ENCODE assay signal across 15 mouse cellular contexts in genomic region chr4:106861871-106862270, GRCm38 (mm10). TPM values are rescaled to one million over a fixed set of nuclear protein-coding genes. Genes with fewer than 3 reads are reported as not detected.
DNase-seq lines count a peak whose midpoint lies in the region; ATAC-seq and TF ChIP-seq lines count a peak whose summit lies in the region.
"Had no signal": no experiment of that assay in that cellular context is flagged by ENCODE, and none has a peak within 500 bp of the region (broad histone marks: within the 10 kb centered on the region; RNA-seq: fewer than 3 reads in every experiment).

No protein-coding gene starts in this region.

- no peak overlapping the region for H3K4me3 ChIP-seq in forebrain, embryonic 10.5 days
- no peak overlapping the region for H3K4me3 ChIP-seq in forebrain, embryonic 15.5 days
- H3K4me3 ChIP-seq in intestine, embryonic 14.5 days (ENCODE audit: low read depth, low read length): no peak overlapping the region
- no peak overlapping the region for H3K4me3 ChIP-seq in intestine, postnatal 0 days (ENCODE audit: low read depth, low read length)
- peak overlapping the region in 1 of 2 experiments; percentile 14; a peak in 2 of 4 replicates for H3K4me3 ChIP-seq in ES-E14 (ENCODE audit: insufficient read depth in 1 of 2, low read depth in 1 of 2, low read length in 2 of 2, poor library complexity in 1 of 2, severe bottlenecking in 1 of 2)
- no peak overlapping the region for H3K4me3 ChIP-seq in limb, embryonic 10.5 days
- no peak overlapping the region for H3K4me3 ChIP-seq in midbrain, embryonic 16.5 days (ENCODE audit: low read depth, low read length)
- H3K4me3 ChIP-seq: forebrain, embryonic 12.5 days; neural tube, embryonic 15.5 days had no signal

- no peak overlapping the region for H3K4me2 ChIP-seq in forebrain, embryonic 15.5 days (replicated peaks)
- H3K4me2 ChIP-seq in intestine, embryonic 14.5 days (ENCODE audit: low read length): no peak overlapping the region
- no peak overlapping the region for H3K4me2 ChIP-seq in intestine, postnatal 0 days (replicated peaks; ENCODE audit: low read depth)
- no peak overlapping the region for H3K4me2 ChIP-seq in midbrain, embryonic 16.5 days (ENCODE audit: low read length)
- H3K4me2 ChIP-seq: forebrain, embryonic 12.5 days; neural tube, embryonic 15.5 days had no signal

- WGBS in forebrain, embryonic 10.5 days: 85% methylated on average over 8 of the region's 8 CpGs
- WGBS in forebrain, embryonic 15.5 days: 82% methylated on average over 8 of the region's 8 CpGs
- 56% methylated on average over 8 of the region's 8 CpGs for WGBS in intestine, embryonic 14.5 days
- 60% methylated on average over 8 of the region's 8 CpGs for WGBS in intestine, postnatal 0 days
- 77% methylated on average over 8 of the region's 8 CpGs for WGBS in limb, embryonic 10.5 days
- 82% methylated on average over 8 of the region's 8 CpGs for WGBS in midbrain, embryonic 16.5 days

- TF ChIP-seq CTCF in intestine, postnatal 0 days (IDR thresholded peaks at IDR 0.05; ENCODE audit: low read depth): no peak

- in situ Hi-C loops in ES-E14 (cut with MboI; ENCODE audit: low sequenced_read_pairs in 2 of 2, unreplicated experiment in 2 of 2): no loop called here

- no peak overlapping the region for H3K9ac ChIP-seq in forebrain, embryonic 15.5 days (replicated peaks)
- H3K9ac ChIP-seq in intestine, embryonic 14.5 days (ENCODE audit: low read length): no peak overlapping the region
- no peak overlapping the region for H3K9ac ChIP-seq in intestine, postnatal 0 days (ENCODE audit: low read depth, low read length)
- peak overlapping the region; percentile 54; the same call in 1 of the 2 replicates for H3K9ac ChIP-seq in ES-E14 (ENCODE audit: insufficient read depth, low read depth, low read length, poor library complexity, severe bottlenecking)
- no peak overlapping the region for H3K9ac ChIP-seq in midbrain, embryonic 16.5 days (ENCODE audit: low read depth, low read length)
- H3K9ac ChIP-seq: forebrain, embryonic 12.5 days; neural tube, embryonic 15.5 days had no signal

- ATAC-seq in forebrain, embryonic 15.5 days (replicated peaks): no peak
- no peak for ATAC-seq in intestine, embryonic 14.5 days (replicated peaks; ENCODE audit: low FRiP score, low TSS enrichment, low read depth)
- no peak for ATAC-seq in intestine, postnatal 0 days
- no peak for ATAC-seq in midbrain, embryonic 16.5 days
- ATAC-seq: inflammation-experienced regulatory T-cells, adult 6 months had no signal

- peaks cover 86% of the 10 kb centered on the region for H3K4me1 ChIP-seq in forebrain, embryonic 10.5 days
- peaks cover 19% of the 10 kb centered on the region for H3K4me1 ChIP-seq in forebrain, embryonic 15.5 days
- peaks cover 52% of the 10 kb centered on the region for H3K4me1 ChIP-seq in intestine, embryonic 14.5 days (replicated peaks; ENCODE audit: control insufficient read depth, insufficient read depth, low read length)
- H3K4me1 ChIP-seq in intestine, postnatal 0 days (replicated peaks; ENCODE audit: control insufficient read depth, insufficient read depth, low read length): peaks cover 6% of the 10 kb centered on the region; the same call in 1 of the 2 replicates
- peaks cover 33 to 62% of the 10 kb centered on the region in 2 experiments for H3K4me1 ChIP-seq in ES-E14 (ENCODE audit: control insufficient read depth in 2 of 2, insufficient read depth in 2 of 2, low read length in 2 of 2, poor library complexity in 1 of 2)
- H3K4me1 ChIP-seq in limb, embryonic 10.5 days: peaks cover 90% of the 10 kb centered on the region
- peaks cover 11% of the 10 kb centered on the region for H3K4me1 ChIP-seq in midbrain, embryonic 16.5 days (ENCODE audit: control insufficient read depth, insufficient read depth, low read length)

- peak overlapping the region; percentile 73 for H3K27ac ChIP-seq in forebrain, embryonic 10.5 days
- no peak overlapping the region for H3K27ac ChIP-seq in forebrain, embryonic 15.5 days (replicated peaks)
- peak overlapping the region; percentile 60 for H3K27ac ChIP-seq in intestine, embryonic 14.5 days (ENCODE audit: low read depth)
- no peak overlapping the region for H3K27ac ChIP-seq in intestine, postnatal 0 days (ENCODE audit: low read depth, low read length)
- peak overlapping the region; percentile 76; the same call in 1 of the 2 replicates for H3K27ac ChIP-seq in ES-E14 (ENCODE audit: insufficient read depth, low read depth, low read length, poor library complexity, severe bottlenecking)
- H3K27ac ChIP-seq in limb, embryonic 10.5 days: peak overlapping the region; percentile 96
- no peak overlapping the region for H3K27ac ChIP-seq in midbrain, embryonic 16.5 days (ENCODE audit: low read length)
- H3K27ac ChIP-seq: forebrain, embryonic 12.5 days; neural tube, embryonic 15.5 days had no signal

- DNase-seq in forebrain, embryonic 10.5 days (ENCODE audit: extremely low spot score, low spot score): no peak
- DNase-seq in intestine, embryonic 14.5 days (ENCODE audit: low spot score): no peak
- DNase-seq in ES-E14 (ENCODE audit: low read depth, low spot score): no peak
- DNase-seq in limb, embryonic 10.5 days (ENCODE audit: low spot score): no peak
- no peak for DNase-seq in thymus, postnatal 0 days (ENCODE audit: low spot score)
- DNase-seq: gastrocnemius, postnatal 14 days; layer of hippocampus, postnatal 36 days; right cerebral cortex, postnatal 14 days had no signal

- H3K9me3 ChIP-seq in forebrain, embryonic 10.5 days: no peaks in the 10 kb centered on the region; the same call in 1 of the 2 replicates
- no peaks in the 10 kb centered on the region for H3K9me3 ChIP-seq in forebrain, embryonic 15.5 days
- no peaks in the 10 kb centered on the region for H3K9me3 ChIP-seq in intestine, embryonic 14.5 days (ENCODE audit: control insufficient read depth, low read length)
- H3K9me3 ChIP-seq in intestine, postnatal 0 days (ENCODE audit: control insufficient read depth): no peaks in the 10 kb centered on the region
- H3K9me3 ChIP-seq in ES-E14 (ENCODE audit: control insufficient read depth, insufficient read depth, low read depth, low read length): no peaks in the 10 kb centered on the region
- no peaks in the 10 kb centered on the region for H3K9me3 ChIP-seq in limb, embryonic 10.5 days (replicated peaks)
- no peaks in the 10 kb centered on the region for H3K9me3 ChIP-seq in midbrain, embryonic 16.5 days (replicated peaks; ENCODE audit: control insufficient read depth, low read length, poor library complexity, severe bottlenecking)
- H3K9me3 ChIP-seq: forebrain, embryonic 12.5 days; G1E; neural tube, embryonic 15.5 days had no signal

- no peaks in the 10 kb centered on the region for H3K36me3 ChIP-seq in forebrain, embryonic 10.5 days (replicated peaks)
- H3K36me3 ChIP-seq in forebrain, embryonic 15.5 days: no peaks in the 10 kb centered on the region
- H3K36me3 ChIP-seq in intestine, embryonic 14.5 days (ENCODE audit: control insufficient read depth, insufficient read depth, low read length): no peaks in the 10 kb centered on the region
- no peaks in the 10 kb centered on the region for H3K36me3 ChIP-seq in intestine, postnatal 0 days (ENCODE audit: control insufficient read depth, insufficient read depth)
- no peaks in the 10 kb centered on the region for H3K36me3 ChIP-seq in ES-E14 (ENCODE audit: control insufficient read depth, insufficient read depth, low read length, poor library complexity, severe bottlenecking)
- H3K36me3 ChIP-seq in limb, embryonic 10.5 days: no peaks in the 10 kb centered on the region
- H3K36me3 ChIP-seq in midbrain, embryonic 16.5 days (ENCODE audit: control insufficient read depth, insufficient read depth, low read length): no peaks in the 10 kb centered on the region
- H3K36me3 ChIP-seq: forebrain, embryonic 12.5 days; G1E; neural tube, embryonic 15.5 days had no signal

- H3K27me3 ChIP-seq in forebrain, embryonic 10.5 days (ENCODE audit: poor library complexity, severe bottlenecking): no peaks in the 10 kb centered on the region
- H3K27me3 ChIP-seq in forebrain, embryonic 15.5 days: no peaks in the 10 kb centered on the region
- no peaks in the 10 kb centered on the region for H3K27me3 ChIP-seq in intestine, embryonic 14.5 days (replicated peaks; ENCODE audit: control insufficient read depth, insufficient read depth, low read length)
- H3K27me3 ChIP-seq in intestine, postnatal 0 days (replicated peaks; ENCODE audit: control insufficient read depth, insufficient read depth, low read length): no peaks in the 10 kb centered on the region
- no peaks in the 10 kb centered on the region for H3K27me3 ChIP-seq in limb, embryonic 10.5 days (ENCODE audit: low read depth, poor library complexity, severe bottlenecking)
- H3K27me3 ChIP-seq in midbrain, embryonic 16.5 days (ENCODE audit: control insufficient read depth, insufficient read depth, low read depth, low read length): no peaks in the 10 kb centered on the region
- H3K27me3 ChIP-seq: neural tube, embryonic 15.5 days had no signal

TF ChIP-seq in ES-E14, 5 proteins besides CTCF, POLR2A, EP300 and RAD21 (continues in another document):
- TF ChIP-seq ZC3H11A (IDR thresholded peaks at IDR 0.05; ENCODE audit: borderline replicate concordance, low read depth, low read length) (no peak), CHD2 (IDR thresholded peaks at IDR 0.05; ENCODE audit: low read depth, low read length) (no peak), ZNF384 (IDR thresholded peaks at IDR 0.05; ENCODE audit: low read depth, low read length) (no peak)

RNA-seq across cellular contexts. Expression of gene Ssbp3, which starts 48.6 kb away (rescaled TPM):
- polyA plus RNA-seq in forebrain, embryonic 10.5 days (2016; fragmentation: Nextera tagmentation; extraction: Ambion mirVana): 128 and 134 TPM in 2 replicates
- polyA plus RNA-seq in forebrain, embryonic 15.5 days (2015; fragmentation: Nextera tagmentation; extraction: Ambion mirVana): 198 and 201 TPM in 2 replicates
- polyA plus RNA-seq in intestine, embryonic 14.5 days (2014; fragmentation: Nextera tagmentation; extraction: Ambion mirVana): 73.2 and 76.2 TPM in 2 replicates
- polyA plus RNA-seq in intestine, postnatal 0 days (2015; fragmentation: Nextera tagmentation; extraction: Ambion mirVana): 42.8 and 45.2 TPM in 2 replicates
- 42.3 and 42.6 TPM in 2 replicates for total RNA-seq in ES-E14 (2012; rRNA removed)
- polyA plus RNA-seq in limb, embryonic 10.5 days (2016; fragmentation: Nextera tagmentation; extraction: Ambion mirVana): 225 and 250 TPM in 2 replicates
- polyA plus RNA-seq in thymus, postnatal 0 days (2015; fragmentation: Nextera tagmentation; extraction: Ambion mirVana): 93.6 and 106 TPM in 2 replicates
- polyA plus RNA-seq in midbrain, embryonic 16.5 days (2015; fragmentation: Nextera tagmentation; extraction: Ambion mirVana): 129 and 164 TPM in 2 replicates

RNA-seq across cellular contexts. Expression of gene Acot11, which starts 57.1 kb away (rescaled TPM):
- polyA plus RNA-seq in forebrain, embryonic 10.5 days (2016; fragmentation: Nextera tagmentation; extraction: Ambion mirVana): 1.9 and 2.1 TPM in 2 replicates
- 0.92 and 1.3 TPM in 2 replicates for polyA plus RNA-seq in forebrain, embryonic 15.5 days (2015; fragmentation: Nextera tagmentation; extraction: Ambion mirVana)
- polyA plus RNA-seq in intestine, embryonic 14.5 days (2014; fragmentation: Nextera tagmentation; extraction: Ambion mirVana): 5.9 and 7.3 TPM in 2 replicates
- polyA plus RNA-seq in intestine, postnatal 0 days (2015; fragmentation: Nextera tagmentation; extraction: Ambion mirVana): 7.8 and 7.9 TPM in 2 replicates
- 2.1 and 2.5 TPM in 2 replicates for total RNA-seq in ES-E14 (2012; rRNA removed)
- 9.0 and 10.7 TPM in 2 replicates for polyA plus RNA-seq in limb, embryonic 10.5 days (2016; fragmentation: Nextera tagmentation; extraction: Ambion mirVana)
- polyA plus RNA-seq in thymus, postnatal 0 days (2015; fragmentation: Nextera tagmentation; extraction: Ambion mirVana): 0.78 and 0.88 TPM in 2 replicates
- polyA plus RNA-seq in midbrain, embryonic 16.5 days (2015; fragmentation: Nextera tagmentation; extraction: Ambion mirVana): 1.9 and 2.2 TPM in 2 replicates

Comparison
In these comparisons a context has a peak if more than half of its experiments do, and no peak if none do; other contexts are left out.
1. H3K27ac ChIP-seq: peak in forebrain, embryonic 10.5 days (single experiment), intestine, embryonic 14.5 days (single experiment), ES-E14 (single experiment) and limb, embryonic 10.5 days (single experiment); none in forebrain, embryonic 15.5 days (single experiment), intestine, postnatal 0 days (single experiment) and midbrain, embryonic 16.5 days (single experiment).